Comparison of ENCODE assay signal across 9 mouse cellular contexts in the genomic region with DNA sequence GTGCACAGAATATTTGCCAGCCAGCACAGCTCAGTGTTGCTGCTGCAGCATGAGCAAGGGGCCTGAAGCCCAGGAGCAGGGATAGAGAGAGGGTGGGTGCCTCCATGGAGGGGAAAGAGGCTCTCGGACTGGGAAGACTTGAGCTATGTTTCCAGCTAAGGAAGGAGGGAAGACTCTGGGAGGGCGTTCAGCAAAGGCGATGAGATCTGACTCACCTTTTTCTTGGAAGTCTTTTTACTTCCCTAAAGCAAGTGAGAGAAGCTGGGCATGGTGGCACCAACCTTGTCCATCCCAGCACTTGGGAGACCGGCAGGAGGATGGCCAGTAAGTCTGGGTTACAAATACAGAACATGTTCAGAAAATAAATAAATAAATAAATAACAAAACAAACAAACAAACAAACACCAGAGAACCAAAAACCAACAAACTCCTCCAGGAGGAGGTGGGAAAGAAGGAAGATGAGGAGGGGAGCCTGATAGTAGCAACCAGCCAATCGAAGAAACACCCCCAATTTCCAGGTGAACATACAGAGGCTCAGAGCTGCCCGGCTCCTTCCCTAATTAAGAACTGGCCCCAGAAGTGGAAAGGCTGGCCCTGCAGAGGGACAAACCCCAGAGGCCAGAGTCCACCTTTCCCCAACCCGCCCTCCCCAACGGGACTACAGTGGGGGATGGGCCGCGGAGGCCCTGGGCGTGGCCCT. TPM values are rescaled to one million over a fixed set of nuclear protein-coding genes. Genes with fewer than 3 reads are reported as not detected.
DNase-seq lines count a peak whose midpoint lies in the region; ATAC-seq and TF ChIP-seq lines count a peak whose summit lies in the region.
"Had no signal": no experiment of that assay in that cellular context is flagged by ENCODE, and none has a peak within 500 bp of the region (broad histone marks: within the 10 kb centered on the region; RNA-seq: fewer than 3 reads in every experiment).

No protein-coding gene starts in this region.

- H3K27ac ChIP-seq in gastrocnemius, adult 2 months: peak overlapping the region; percentile 91
- no peak overlapping the region for H3K27ac ChIP-seq in CH12.LX (ENCODE audit: insufficient read depth, low read depth)
- no peak overlapping the region for H3K27ac ChIP-seq in forebrain, embryonic 14.5 days (ENCODE audit: low read depth, low read length)
- peak overlapping the region; percentile 95 for H3K27ac ChIP-seq in liver, embryonic 14.5 days

- no peak for TF ChIP-seq CTCF in gastrocnemius, adult 2 months (IDR thresholded peaks at IDR 0.05)
- TF ChIP-seq CTCF in CH12.LX (conservative IDR thresholded peaks at IDR 0.05 in 1 of 2, IDR thresholded peaks at IDR 0.05 in 1 of 2; ENCODE audit: low read depth in 2 of 2, low read length in 2 of 2): no peak
- no peak for TF ChIP-seq CTCF in liver, embryonic 14.5 days (IDR thresholded peaks at IDR 0.05; ENCODE audit: low read depth)

- intact Hi-C loops in gastrocnemius, adult 2 months (cut with DNase I): no loop called here
- intact Hi-C loops in left cerebral cortex, postnatal 36 days (cut with DNase I): loop anchor here (10.0 kb wide), 1 partner anchor 146 kb away; a partner anchor contains a TSS

- H3K9ac ChIP-seq in CH12.LX (ENCODE audit: insufficient read depth, low read depth): no peak overlapping the region
- H3K9ac ChIP-seq in forebrain, embryonic 14.5 days (ENCODE audit: low read length): peak overlapping the region; percentile 29
- H3K9ac ChIP-seq in liver, embryonic 14.5 days (replicated peaks): peak overlapping the region; percentile 81

- no peak for TF ChIP-seq POLR2A in CH12.LX (IDR thresholded peaks at IDR 0.05; ENCODE audit: low read depth, low read length)

- peaks cover 0 to 10% of the 10 kb centered on the region in 2 experiments for H3K36me3 ChIP-seq in CH12.LX (replicated peaks in 1 of 2; ENCODE audit: control insufficient read depth in 1 of 2, insufficient read depth in 1 of 2, low read length in 1 of 2)
- peaks cover 13% of the 10 kb centered on the region for H3K36me3 ChIP-seq in forebrain, embryonic 14.5 days (ENCODE audit: control insufficient read depth, insufficient read depth, low read length)
- H3K36me3 ChIP-seq in liver, embryonic 14.5 days (replicated peaks; ENCODE audit: control insufficient read depth, insufficient read depth, low read depth): peaks cover 17% of the 10 kb centered on the region

- dilution Hi-C loops in CH12.LX (cut with MboI; ENCODE audit: extremely low pct_ligation_motif_present, extremely low pct_unique_long_range_greater_than_20kb, low sequenced_read_pairs): no loop called here

- H3K4me1 ChIP-seq in CH12.LX (ENCODE audit: control insufficient read depth in 1 of 2, insufficient read depth in 2 of 2): peaks cover 12 to 43% of the 10 kb centered on the region in 2 experiments
- no peaks in the 10 kb centered on the region for H3K4me1 ChIP-seq in forebrain, embryonic 14.5 days (ENCODE audit: control insufficient read depth, insufficient read depth, low read length)
- peaks cover 46 to 59% of the 10 kb centered on the region in 2 experiments for H3K4me1 ChIP-seq in liver, embryonic 14.5 days (replicated peaks; ENCODE audit: control insufficient read depth in 2 of 2, insufficient read depth in 2 of 2, low read length in 1 of 2)

- TF ChIP-seq EP300 in CH12.LX (IDR thresholded peaks at IDR 0.05; ENCODE audit: low read length): no peak
- 0 out of 2 replicates have a peak, but pooled peaks have one; percentile 28 for TF ChIP-seq EP300 in liver, embryonic 14.5 days (IDR thresholded peaks at IDR 0.05; ENCODE audit: low read depth)

- no peaks in the 10 kb centered on the region for H3K9me3 ChIP-seq in CH12.LX (replicated peaks; ENCODE audit: low read length)
- no peaks in the 10 kb centered on the region for H3K9me3 ChIP-seq in forebrain, embryonic 14.5 days (replicated peaks; ENCODE audit: control insufficient read depth, low read length)
- H3K9me3 ChIP-seq in liver, embryonic 14.5 days (ENCODE audit: control insufficient read depth, low read length): no peaks in the 10 kb centered on the region

- H3K4me3 ChIP-seq in gastrocnemius, adult 2 months: peak overlapping the region; percentile 65
- peak overlapping the region in 1 of 3 experiments; percentile 34 for H3K4me3 ChIP-seq in CH12.LX (replicated peaks in 1 of 3; ENCODE audit: low read depth in 2 of 3, low read length in 2 of 3, poor library complexity in 1 of 3)
- peak overlapping the region; percentile 11 for H3K4me3 ChIP-seq in forebrain, embryonic 14.5 days (ENCODE audit: low read depth, low read length)
- peak overlapping the region; percentile 35 to 55 for H3K4me3 ChIP-seq in liver, embryonic 14.5 days (ENCODE audit: insufficient read depth in 1 of 2, low read depth in 2 of 2, low read length in 2 of 2)

- H3K27me3 ChIP-seq in CH12.LX (replicated peaks): no peaks in the 10 kb centered on the region
- no peaks in the 10 kb centered on the region for H3K27me3 ChIP-seq in forebrain, embryonic 14.5 days (replicated peaks; ENCODE audit: control insufficient read depth, insufficient read depth, low read length)
- H3K27me3 ChIP-seq in liver, embryonic 14.5 days (ENCODE audit: control insufficient read depth, insufficient read depth, low read length): no peaks in the 10 kb centered on the region

- no peak for TF ChIP-seq RAD21 in CH12.LX (IDR thresholded peaks at IDR 0.05; ENCODE audit: low read depth, low read length)

- 12% methylated on average over 11 of the region's 11 CpGs for WGBS in forebrain, embryonic 14.5 days
- 17% methylated on average over 11 of the region's 11 CpGs for WGBS in liver, embryonic 14.5 days (ENCODE audit: insufficient replicate concordance)

- ATAC-seq in forebrain, embryonic 14.5 days: no peak
- no peak for ATAC-seq in liver, embryonic 14.5 days (ENCODE audit: insufficient read depth)

- in situ Hi-C loops in CH12.LX (cut with MboI; ENCODE audit: low pct_ligation_motif_present, low pct_unique_long_range_greater_than_20kb, low sequenced_read_pairs): no loop called here

- H3K79me2 ChIP-seq in CH12.LX (replicated peaks; ENCODE audit: control insufficient read depth, extremely low read depth, insufficient read depth, poor library complexity, severe bottlenecking): no peaks in the 10 kb centered on the region

- H3K4me2 ChIP-seq in CH12.LX (ENCODE audit: insufficient read depth, low read depth, poor library complexity, severe bottlenecking): peak overlapping the region; percentile 96
- H3K4me2 ChIP-seq in forebrain, embryonic 14.5 days (ENCODE audit: low read length): peak overlapping the region; percentile 43
- peak overlapping the region; percentile 92 for H3K4me2 ChIP-seq in liver, embryonic 14.5 days (ENCODE audit: low read depth)

- DNase-seq in gastrocnemius, adult 2 months: no peak
- no peak for DNase-seq in gastrocnemius, adult 8-10 months (ENCODE audit: low spot score in 2 of 2)
- no peak for DNase-seq in CH12.LX (ENCODE audit: extremely low read depth)
- no peak for DNase-seq in forebrain, embryonic 14.5 days (ENCODE audit: low spot score)
- no peak for DNase-seq in liver, embryonic 14.5 days (ENCODE audit: low read depth in 3 of 3, low spot score in 3 of 3)
- DNase-seq in right cerebral cortex, postnatal 4 days: no peak
- no peak for DNase-seq in left cerebral cortex, postnatal 36 days (ENCODE audit: low spot score in 2 of 2)
- DNase-seq in thymus, postnatal 36 days: no peak

RNA-seq across cellular contexts. Expression of a gene that starts 5.6 kb away (rescaled TPM):
- total RNA-seq in gastrocnemius, adult 2 months (2021): 1 to 10 TPM; 5.5 to 9.1 TPM
- total RNA-seq in gastrocnemius, adult 8-10 months (2022): 1 to 10 TPM; 6.5 to 9.8 (median 8.8) TPM
- total RNA-seq in CH12.LX (2012; rRNA removed) (8.0 and 8.3 TPM in 2 replicates), CH12.LX (2014; rRNA removed) (8.1 and 9.1 TPM in 2 replicates)
- 5.0 and 7.4 TPM in 2 replicates for polyA plus RNA-seq in CH12.LX (2012; ENCODE audit: insufficient read length, low read depth)
- polyA plus RNA-seq in forebrain, embryonic 14.5 days (2014; fragmentation: Nextera tagmentation; extraction: Ambion mirVana): 8.6 and 9.7 TPM in 2 replicates
- 9.9 and 13.5 TPM in 2 replicates for polyA plus RNA-seq in liver, embryonic 14.5 days (2012; rRNA removed)
- 19.7 and 20.3 TPM in 2 replicates for polyA plus RNA-seq in liver, embryonic 14.5 days (2014; fragmentation: Nextera tagmentation; extraction: Ambion mirVana)
- total RNA-seq in left cerebral cortex, postnatal 36 days (2021): 10 to 100 TPM; 17.2 to 20.0 TPM

RNA-seq across cellular contexts. Expression of a gene that starts 7.5 kb away (rescaled TPM):
- 1 to 10 TPM; 3.3 to 7.1 TPM for total RNA-seq in gastrocnemius, adult 2 months (2021)
- 1 to 10 TPM; 3.8 to 5.3 (median 4.3) TPM for total RNA-seq in gastrocnemius, adult 8-10 months (2022)
- total RNA-seq in CH12.LX (2012; rRNA removed) (2.6 and 2.8 TPM in 2 replicates), CH12.LX (2014; rRNA removed) (2.7 and 3.9 TPM in 2 replicates)
- 1.8 and 2.7 TPM in 2 replicates for polyA plus RNA-seq in CH12.LX (2012; ENCODE audit: insufficient read length, low read depth)
- polyA plus RNA-seq in forebrain, embryonic 14.5 days (2014; fragmentation: Nextera tagmentation; extraction: Ambion mirVana): 12.5 and 14.2 TPM in 2 replicates
- 22.6 and 24.0 TPM in 2 replicates for polyA plus RNA-seq in liver, embryonic 14.5 days (2012; rRNA removed)
- 22.5 and 25.3 TPM in 2 replicates for polyA plus RNA-seq in liver, embryonic 14.5 days (2014; fragmentation: Nextera tagmentation; extraction: Ambion mirVana)
- total RNA-seq in left cerebral cortex, postnatal 36 days (2021): 1 to 10 TPM; 2.7 to 2.8 TPM

RNA-seq across cellular contexts. Expression of a gene that starts 18.0 kb away (rescaled TPM):
- 1 to 10 TPM; 3.1 to 4.1 TPM for total RNA-seq in gastrocnemius, adult 2 months (2021)
- 1 to 10 TPM; 2.3 to 7.7 (median 5.7) TPM for total RNA-seq in gastrocnemius, adult 8-10 months (2022)
- 0.21 TPM in 2 replicates for total RNA-seq in CH12.LX (2012; rRNA removed)
- total RNA-seq in CH12.LX (2014; rRNA removed): 0.12 and 0.17 TPM in 2 replicates
- 0.41 and 0.60 TPM in 2 replicates for polyA plus RNA-seq in CH12.LX (2012; ENCODE audit: insufficient read length, low read depth)
- 0.55 and 0.73 TPM in 2 replicates for polyA plus RNA-seq in forebrain, embryonic 14.5 days (2014; fragmentation: Nextera tagmentation; extraction: Ambion mirVana)
- polyA plus RNA-seq in liver, embryonic 14.5 days (2012; rRNA removed): 0.55 and 0.73 TPM in 2 replicates
- polyA plus RNA-seq in liver, embryonic 14.5 days (2014; fragmentation: Nextera tagmentation; extraction: Ambion mirVana): 0.23 and 0.29 TPM in 2 replicates
- under 1 TPM; 0.25 to 0.48 TPM for total RNA-seq in left cerebral cortex, postnatal 36 days (2021)

RNA-seq across cellular contexts. Expression of a gene that starts 33.3 kb away (rescaled TPM):
- 10 to 100 TPM in 1 of 2 experiments, 1 to 10 TPM in 1; 8.9 to 15.8 TPM for total RNA-seq in gastrocnemius, adult 2 months (2021)
- total RNA-seq in gastrocnemius, adult 8-10 months (2022): 10 to 100 TPM in 3 of 4 experiments, 1 to 10 TPM in 1; 9.9 to 14.4 (median 11.3) TPM
- total RNA-seq in CH12.LX (2012; rRNA removed): 6.3 and 9.4 TPM in 2 replicates
- 2.8 and 4.3 TPM in 2 replicates for total RNA-seq in CH12.LX (2014; rRNA removed)
- 5.0 and 7.6 TPM in 2 replicates for polyA plus RNA-seq in CH12.LX (2012; ENCODE audit: insufficient read length, low read depth)
- polyA plus RNA-seq in forebrain, embryonic 14.5 days (2014; fragmentation: Nextera tagmentation; extraction: Ambion mirVana): 22.4 and 23.7 TPM in 2 replicates
- polyA plus RNA-seq in liver, embryonic 14.5 days (2012; rRNA removed): 673 and 878 TPM in 2 replicates
- 1,114 and 1,162 TPM in 2 replicates for polyA plus RNA-seq in liver, embryonic 14.5 days (2014; fragmentation: Nextera tagmentation; extraction: Ambion mirVana)
- 10 to 100 TPM; 17.0 to 18.0 TPM for total RNA-seq in left cerebral cortex, postnatal 36 days (2021)

RNA-seq across cellular contexts. Expression of a gene that starts 33.6 kb away (rescaled TPM):
- under 1 TPM in 1 of 2 experiments, not detected in 1; 0.03 TPM for total RNA-seq in gastrocnemius, adult 2 months (2021)
- total RNA-seq in gastrocnemius, adult 8-10 months (2022): not detected
- total RNA-seq in CH12.LX (2012; rRNA removed) (0.29 and 0.38 TPM in 2 replicates), CH12.LX (2014; rRNA removed) (0.18 and 0.21 TPM in 2 replicates)
- 0.20 and 0.24 TPM in 2 replicates for polyA plus RNA-seq in CH12.LX (2012; ENCODE audit: insufficient read length, low read depth)
- 1.6 and 1.7 TPM in 2 replicates for polyA plus RNA-seq in forebrain, embryonic 14.5 days (2014; fragmentation: Nextera tagmentation; extraction: Ambion mirVana)
- polyA plus RNA-seq in liver, embryonic 14.5 days (2012; rRNA removed): 0.06 TPM in 2 replicates
- polyA plus RNA-seq in liver, embryonic 14.5 days (2014; fragmentation: Nextera tagmentation; extraction: Ambion mirVana): 0.05 and 0.06 TPM in 2 replicates
- 100 to 1,000 TPM; 124 to 166 TPM for total RNA-seq in left cerebral cortex, postnatal 36 days (2021)
- total RNA-seq: hematopoietic stem cell, adult 5-6 weeks had no signal

Comparison
In these comparisons a context has a peak if more than half of its experiments do, and no peak if none do; other contexts are left out.
1. H3K27ac ChIP-seq: peak in gastrocnemius, adult 2 months (single experiment) and liver, embryonic 14.5 days (single experiment); none in CH12.LX (single experiment) and forebrain, embryonic 14.5 days (single experiment).
2. H3K4me2 ChIP-seq: peak in every context shown above with its lines; median percentile 96 in CH12.LX; 92 in liver, embryonic 14.5 days; 43 in forebrain, embryonic 14.5 days.